Mouse (Mus musculus): ENCODE data around the gene Sult2b1. TPM values are rescaled to one million over a fixed set of nuclear protein-coding genes. Genes with fewer than 3 reads are reported as not detected.

Gene Sult2b1
- polyA plus RNA-seq, 1 experiment from 2014 or later = 1.5 TPM

GRCm38 (mm10) chr7:45749401-45749800 lies 35.1 kb downstream of the Sult2b1 start:
- Histone ChIP-seq H3K9me3 (replicated peaks) (peaks cover 8% of the 10 kb centered on the region; the same call in 1 of the 2 replicates), H3K27ac (replicated peaks) (0 out of 2 replicates have a peak overlapping the region, but pooled peaks have one; percentile 49), H3K36me3 (no peaks in the 10 kb centered on the region), H3K27me3 (ENCODE audit: low read depth, poor library complexity, severe bottlenecking) (no peaks in the 10 kb centered on the region), H3K4me1 (peaks cover 7% of the 10 kb centered on the region; the same call in 1 of the 2 replicates), H3K4me3 (no peak overlapping the region)
- no peak for DNase-seq (ENCODE audit: low spot score)
- 56% methylated on average over 10 of the region's 10 CpGs for WGBS

- Histone ChIP-seq H3K27ac (replicated peaks) (no peak overlapping the region), H3K27me3 (ENCODE audit: low read depth, poor library complexity, severe bottlenecking) (no peaks in the 10 kb centered on the region), H3K4me3 (no peak overlapping the region), H3K36me3 (no peaks in the 10 kb centered on the region), H3K4me1 (peaks cover 7% of the 10 kb centered on the region; the same call in 1 of the 2 replicates), H3K9me3 (replicated peaks) (peaks cover 8% of the 10 kb centered on the region; the same call in 1 of the 2 replicates)
- 87% methylated on average over 7 of the region's 7 CpGs for WGBS
- no peak for DNase-seq (ENCODE audit: low spot score)
Measured at GRCm38 (mm10) chr7:45748110-45748509, 36.4 kb downstream of the Sult2b1 start.

GRCm38 (mm10) chr7:45747450-45747849 lies 37.0 kb downstream of the Sult2b1 start:
- 82% methylated on average over 5 of the region's 5 CpGs for WGBS
- Histone ChIP-seq H3K4me3 (no peak overlapping the region), H3K27ac (replicated peaks) (no peak overlapping the region), H3K36me3 (no peaks in the 10 kb centered on the region), H3K4me1 (peaks cover 7% of the 10 kb centered on the region; the same call in 1 of the 2 replicates), H3K9me3 (replicated peaks) (peaks cover 8% of the 10 kb centered on the region; the same call in 1 of the 2 replicates), H3K27me3 (ENCODE audit: low read depth, poor library complexity, severe bottlenecking) (peaks cover under 1% of the 10 kb centered on the region)
- no peak for DNase-seq (ENCODE audit: low spot score)

- no peak for DNase-seq (ENCODE audit: low spot score)
- no peaks in the 10 kb centered on the region for H3K36me3 ChIP-seq
- peaks cover 10% of the 10 kb centered on the region for H3K27me3 ChIP-seq (ENCODE audit: low read depth, poor library complexity, severe bottlenecking)
- H3K4me1 ChIP-seq = peaks cover 16% of the 10 kb centered on the region
- peaks cover 8% of the 10 kb centered on the region; the same call in 1 of the 2 replicates for H3K9me3 ChIP-seq (replicated peaks)
- no peak overlapping the region for H3K4me3 ChIP-seq
- 63% methylated on average over 6 of the region's 6 CpGs for WGBS
- no peak overlapping the region for H3K27ac ChIP-seq (replicated peaks)
Measured at GRCm38 (mm10) chr7:45746518-45746917, 38.0 kb downstream of the Sult2b1 start.

GRCm38 (mm10) chr7:45744387-45744786 lies 40.1 kb downstream of the Sult2b1 start:
- peaks cover 12% of the 10 kb centered on the region for H3K4me1 ChIP-seq
- DNase-seq (ENCODE audit: low spot score) = no peak
- H3K27ac ChIP-seq (replicated peaks) = no peak overlapping the region
- peaks cover 8% of the 10 kb centered on the region; the same call in 1 of the 2 replicates for H3K9me3 ChIP-seq (replicated peaks)
- WGBS = 54% methylated on average over 2 of the region's 2 CpGs
- H3K4me3 ChIP-seq = no peak overlapping the region
- peaks cover 22% of the 10 kb centered on the region for H3K27me3 ChIP-seq (ENCODE audit: low read depth, poor library complexity, severe bottlenecking)
- no peaks in the 10 kb centered on the region for H3K36me3 ChIP-seq

- no peak for DNase-seq (ENCODE audit: low spot score)
- 32% methylated on average over 19 of the region's 19 CpGs for WGBS
- Histone ChIP-seq H3K27me3 (ENCODE audit: low read depth, poor library complexity, severe bottlenecking) (peaks cover 22% of the 10 kb centered on the region), H3K36me3 (no peaks in the 10 kb centered on the region), H3K27ac (replicated peaks) (no peak overlapping the region), H3K9me3 (replicated peaks) (peaks cover 8% of the 10 kb centered on the region; the same call in 1 of the 2 replicates), H3K4me3 (no peak overlapping the region), H3K4me1 (peaks cover 9% of the 10 kb centered on the region; the same call in 1 of the 2 replicates)
Measured at GRCm38 (mm10) chr7:45742338-45742737, 42.1 kb downstream of the Sult2b1 start.

GRCm38 (mm10) chr7:45741777-45742176 lies 42.7 kb downstream of the Sult2b1 start:
- no peak for DNase-seq (ENCODE audit: low spot score)

GRCm38 (mm10) chr7:45741308-45741707 lies 43.2 kb downstream of the Sult2b1 start:
- WGBS = 85% methylated on average over 12 of the region's 12 CpGs
- H3K9me3 ChIP-seq (replicated peaks) = peaks cover under 1% of the 10 kb centered on the region; the same call in 1 of the 2 replicates
- no peak for DNase-seq (ENCODE audit: low spot score)
- H3K36me3 ChIP-seq = no peaks in the 10 kb centered on the region
- H3K4me3 ChIP-seq = no peak overlapping the region
- no peak overlapping the region for H3K27ac ChIP-seq (replicated peaks)
- peaks cover 22% of the 10 kb centered on the region for H3K27me3 ChIP-seq (ENCODE audit: low read depth, poor library complexity, severe bottlenecking)
- peaks cover 9% of the 10 kb centered on the region; the same call in 1 of the 2 replicates for H3K4me1 ChIP-seq

More at GRCm38 (mm10) chr7:45741777-45742176, 42.7 kb downstream of the Sult2b1 start:
- Histone ChIP-seq H3K27me3 (ENCODE audit: low read depth, poor library complexity, severe bottlenecking) (peaks cover 22% of the 10 kb centered on the region), H3K4me1 (peaks cover 9% of the 10 kb centered on the region; the same call in 1 of the 2 replicates), H3K9me3 (replicated peaks) (peaks cover 5% of the 10 kb centered on the region; the same call in 1 of the 2 replicates), H3K4me3 (no peak overlapping the region), H3K36me3 (no peaks in the 10 kb centered on the region), H3K27ac (replicated peaks) (no peak overlapping the region)
- 38% methylated on average over 11 of the region's 11 CpGs for WGBS

- Histone ChIP-seq H3K27me3 (ENCODE audit: low read depth, poor library complexity, severe bottlenecking) (peaks cover 22% of the 10 kb centered on the region), H3K36me3 (no peaks in the 10 kb centered on the region), H3K9me3 (replicated peaks) (no peaks in the 10 kb centered on the region), H3K27ac (replicated peaks) (no peak overlapping the region), H3K4me3 (no peak overlapping the region), H3K4me1 (peaks cover 9% of the 10 kb centered on the region; the same call in 1 of the 2 replicates)
- DNase-seq (ENCODE audit: low spot score) = no peak
- 70% methylated on average over 10 of the region's 10 CpGs for WGBS
Measured at GRCm38 (mm10) chr7:45739820-45740219, 44.6 kb downstream of the Sult2b1 start.

- H3K4me3 ChIP-seq = no peak overlapping the region
- 10% methylated on average over 9 of the region's 9 CpGs for WGBS
- DNase-seq (ENCODE audit: low spot score) = peak; percentile 76
- no peaks in the 10 kb centered on the region for H3K36me3 ChIP-seq
- peaks cover 22% of the 10 kb centered on the region for H3K27me3 ChIP-seq (ENCODE audit: low read depth, poor library complexity, severe bottlenecking)
- H3K27ac ChIP-seq (replicated peaks) = no peak overlapping the region
- peaks cover 9% of the 10 kb centered on the region; the same call in 1 of the 2 replicates for H3K4me1 ChIP-seq
- H3K9me3 ChIP-seq (replicated peaks) = no peaks in the 10 kb centered on the region
Measured at GRCm38 (mm10) chr7:45739162-45739763, 45.2 kb downstream of the Sult2b1 start.

- H3K36me3 ChIP-seq = peaks cover 20% of the 10 kb centered on the region
- H3K27me3 ChIP-seq (ENCODE audit: low read depth, poor library complexity, severe bottlenecking) = no peaks in the 10 kb centered on the region
- no peaks in the 10 kb centered on the region for H3K9me3 ChIP-seq (replicated peaks)
- H3K4me1 ChIP-seq = peaks cover 23% of the 10 kb centered on the region
- no peak for DNase-seq (ENCODE audit: low spot score)
- 91% methylated on average over 5 of the region's 5 CpGs for WGBS
- no peak overlapping the region for H3K4me3 ChIP-seq
- H3K27ac ChIP-seq (replicated peaks) = no peak overlapping the region
Measured at GRCm38 (mm10) chr7:45733477-45733876, 51.0 kb downstream of the Sult2b1 start.

GRCm38 (mm10) chr7:45730727-45731431 lies 53.6 kb downstream of the Sult2b1 start:
- DNase-seq (ENCODE audit: low spot score) = peak; percentile 79
- Histone ChIP-seq H3K4me3 (no peak overlapping the region), H3K27me3 (ENCODE audit: low read depth, poor library complexity, severe bottlenecking) (no peaks in the 10 kb centered on the region), H3K9me3 (replicated peaks) (no peaks in the 10 kb centered on the region), H3K36me3 (peaks cover 46% of the 10 kb centered on the region), H3K4me1 (peaks cover 23% of the 10 kb centered on the region), H3K27ac (replicated peaks) (peak overlapping the region; percentile 46; the same call in 1 of the 2 replicates)
- 14% methylated on average over 16 of the region's 16 CpGs for WGBS

- 82% methylated on average over 3 of the region's 3 CpGs for WGBS
- DNase-seq (ENCODE audit: low spot score) = no peak
- H3K36me3 ChIP-seq = peaks cover 78% of the 10 kb centered on the region
Measured at GRCm38 (mm10) chr7:45727625-45728024, 56.8 kb downstream of the Sult2b1 start.

More at GRCm38 (mm10) chr7:45727625-45728024, 56.8 kb downstream of the Sult2b1 start:
- Histone ChIP-seq H3K4me3 (no peak overlapping the region), H3K9me3 (replicated peaks) (no peaks in the 10 kb centered on the region), H3K27ac (replicated peaks) (no peak overlapping the region), H3K4me1 (peaks cover 23% of the 10 kb centered on the region), H3K27me3 (ENCODE audit: low read depth, poor library complexity, severe bottlenecking) (no peaks in the 10 kb centered on the region)

All from midbrain, embryonic 10.5 days (tissue).